Mouse (Mus musculus): ENCODE measurements around the gene Cyfip2. TPM values are rescaled to one million over a fixed set of nuclear protein-coding genes. Genes with fewer than 3 reads are reported as not detected.

Gene Cyfip2
- polyA plus RNA-seq, 1 experiment: 85.4 TPM

- Histone ChIP-seq H3K36me3 (ENCODE audit: control insufficient read depth, insufficient read depth, low read length) (peaks cover 32% of the 10 kb centered on the region), H3K27ac (ENCODE audit: control insufficient read depth, insufficient read depth, low read length) (no peak overlapping the region), H3K4me1 (replicated peaks; ENCODE audit: control insufficient read depth, insufficient read depth, low read length) (peaks cover 2% of the 10 kb centered on the region), H3K27me3 (ENCODE audit: control insufficient read depth, insufficient read depth, low read length) (no peaks in the 10 kb centered on the region), H3K4me3 (ENCODE audit: control insufficient read depth, insufficient read depth, low read length) (no peak overlapping the region)
- 97% methylated on average over 5 of the region's 5 CpGs for WGBS
- DNase-seq: no peak
- no peak for TF ChIP-seq CTCF (IDR thresholded peaks at IDR 0.05; ENCODE audit: borderline replicate concordance, control insufficient read depth, extremely low read depth, insufficient read depth, low read length, poor library complexity)
These were observed 19.2 kb downstream of the Cyfip2 start for GRCm38 (mm10) chr11:46293491-46293890.

- no peak for DNase-seq
- 88% methylated on average over 10 of the region's 10 CpGs for WGBS
- no peaks in the 10 kb centered on the region for H3K27me3 ChIP-seq (ENCODE audit: control insufficient read depth, insufficient read depth, low read length)
- TF ChIP-seq CTCF (IDR thresholded peaks at IDR 0.05; ENCODE audit: borderline replicate concordance, control insufficient read depth, extremely low read depth, insufficient read depth, low read length, poor library complexity): no peak
- no peak for TF ChIP-seq POLR2A (IDR thresholded peaks at IDR 0.05; ENCODE audit: control insufficient read depth, extremely low read depth, insufficient read depth, low read length, poor library complexity)
- no peak overlapping the region for H3K4me3 ChIP-seq (ENCODE audit: control insufficient read depth, insufficient read depth, low read length)
- peaks cover 50% of the 10 kb centered on the region for H3K36me3 ChIP-seq (ENCODE audit: control insufficient read depth, insufficient read depth, low read length)
- H3K4me1 ChIP-seq (replicated peaks; ENCODE audit: control insufficient read depth, insufficient read depth, low read length): peaks cover 2% of the 10 kb centered on the region; the same call in 1 of the 2 replicates
- H3K27ac ChIP-seq (ENCODE audit: control insufficient read depth, insufficient read depth, low read length): no peak overlapping the region
These were observed 21.7 kb downstream of the Cyfip2 start for GRCm38 (mm10) chr11:46290988-46291405.

GRCm38 (mm10) chr11:46289561-46289960 lies 23.1 kb downstream of the Cyfip2 start:
- TF ChIP-seq CTCF (IDR thresholded peaks at IDR 0.05; ENCODE audit: borderline replicate concordance, control insufficient read depth, extremely low read depth, insufficient read depth, low read length, poor library complexity): no peak
- no peak for DNase-seq
- peaks cover 63% of the 10 kb centered on the region for H3K36me3 ChIP-seq (ENCODE audit: control insufficient read depth, insufficient read depth, low read length)
- 98% methylated on average over 9 of the region's 9 CpGs for WGBS
- peaks cover 2% of the 10 kb centered on the region; the same call in 1 of the 2 replicates for H3K4me1 ChIP-seq (replicated peaks; ENCODE audit: control insufficient read depth, insufficient read depth, low read length)
- no peaks in the 10 kb centered on the region for H3K27me3 ChIP-seq (ENCODE audit: control insufficient read depth, insufficient read depth, low read length)
- H3K4me3 ChIP-seq (ENCODE audit: control insufficient read depth, insufficient read depth, low read length): no peak overlapping the region
- H3K27ac ChIP-seq (ENCODE audit: control insufficient read depth, insufficient read depth, low read length): no peak overlapping the region

- no peak for DNase-seq
- Histone ChIP-seq H3K36me3 (ENCODE audit: control insufficient read depth, insufficient read depth, low read length) (peaks cover 68% of the 10 kb centered on the region), H3K27me3 (ENCODE audit: control insufficient read depth, insufficient read depth, low read length) (no peaks in the 10 kb centered on the region), H3K27ac (ENCODE audit: control insufficient read depth, insufficient read depth, low read length) (no peak overlapping the region), H3K4me1 (replicated peaks; ENCODE audit: control insufficient read depth, insufficient read depth, low read length) (peaks cover 2% of the 10 kb centered on the region; the same call in 1 of the 2 replicates), H3K4me3 (ENCODE audit: control insufficient read depth, insufficient read depth, low read length) (no peak overlapping the region)
- WGBS: 98% methylated on average over 4 of the region's 4 CpGs
- TF ChIP-seq CTCF (IDR thresholded peaks at IDR 0.05; ENCODE audit: borderline replicate concordance, control insufficient read depth, extremely low read depth, insufficient read depth, low read length, poor library complexity): no peak
These were observed 23.6 kb downstream of the Cyfip2 start for GRCm38 (mm10) chr11:46289022-46289421.

GRCm38 (mm10) chr11:46288091-46288490 lies 24.6 kb downstream of the Cyfip2 start:
- no peak overlapping the region for H3K27ac ChIP-seq (ENCODE audit: control insufficient read depth, insufficient read depth, low read length)

GRCm38 (mm10) chr11:46286803-46287202 lies 25.9 kb downstream of the Cyfip2 start:
- WGBS: 29% methylated on average over 6 of the region's 6 CpGs
- Histone ChIP-seq H3K36me3 (ENCODE audit: control insufficient read depth, insufficient read depth, low read length) (peaks cover 90% of the 10 kb centered on the region), H3K27ac (ENCODE audit: control insufficient read depth, insufficient read depth, low read length) (no peak overlapping the region), H3K4me3 (ENCODE audit: control insufficient read depth, insufficient read depth, low read length) (no peak overlapping the region), H3K27me3 (ENCODE audit: control insufficient read depth, insufficient read depth, low read length) (no peaks in the 10 kb centered on the region; the same call in 1 of the 2 replicates), H3K4me1 (replicated peaks; ENCODE audit: control insufficient read depth, insufficient read depth, low read length) (no peaks in the 10 kb centered on the region)
- TF ChIP-seq CTCF (IDR thresholded peaks at IDR 0.05; ENCODE audit: borderline replicate concordance, control insufficient read depth, extremely low read depth, insufficient read depth, low read length, poor library complexity): no peak
- TF ChIP-seq POLR2A (IDR thresholded peaks at IDR 0.05; ENCODE audit: control insufficient read depth, extremely low read depth, insufficient read depth, low read length, poor library complexity): no peak
- no peak for DNase-seq

More at GRCm38 (mm10) chr11:46288091-46288490, 24.6 kb downstream of the Cyfip2 start:
- H3K4me3 ChIP-seq (ENCODE audit: control insufficient read depth, insufficient read depth, low read length): no peak overlapping the region
- no peak for DNase-seq
- WGBS: 94% methylated on average over 5 of the region's 5 CpGs
- no peaks in the 10 kb centered on the region; the same call in 1 of the 2 replicates for H3K27me3 ChIP-seq (ENCODE audit: control insufficient read depth, insufficient read depth, low read length)
- no peaks in the 10 kb centered on the region for H3K4me1 ChIP-seq (replicated peaks; ENCODE audit: control insufficient read depth, insufficient read depth, low read length)
- TF ChIP-seq POLR2A (IDR thresholded peaks at IDR 0.05; ENCODE audit: control insufficient read depth, extremely low read depth, insufficient read depth, low read length, poor library complexity) (no peak), CTCF (IDR thresholded peaks at IDR 0.05; ENCODE audit: borderline replicate concordance, control insufficient read depth, extremely low read depth, insufficient read depth, low read length, poor library complexity) (no peak)
- peaks cover 77% of the 10 kb centered on the region for H3K36me3 ChIP-seq (ENCODE audit: control insufficient read depth, insufficient read depth, low read length)

GRCm38 (mm10) chr11:46283800-46284199 lies 28.9 kb downstream of the Cyfip2 start:
- no peak overlapping the region for H3K4me3 ChIP-seq (ENCODE audit: control insufficient read depth, insufficient read depth, low read length)
- H3K36me3 ChIP-seq (ENCODE audit: control insufficient read depth, insufficient read depth, low read length): peaks cover 89% of the 10 kb centered on the region
- no peak for TF ChIP-seq CTCF (IDR thresholded peaks at IDR 0.05; ENCODE audit: borderline replicate concordance, control insufficient read depth, extremely low read depth, insufficient read depth, low read length, poor library complexity)
- TF ChIP-seq POLR2A (IDR thresholded peaks at IDR 0.05; ENCODE audit: control insufficient read depth, extremely low read depth, insufficient read depth, low read length, poor library complexity): no peak
- over 99% methylated on average over 6 of the region's 6 CpGs for WGBS
- no peak overlapping the region for H3K27ac ChIP-seq (ENCODE audit: control insufficient read depth, insufficient read depth, low read length)
- no peak for DNase-seq
- H3K4me1 ChIP-seq (replicated peaks; ENCODE audit: control insufficient read depth, insufficient read depth, low read length): no peaks in the 10 kb centered on the region
- no peaks in the 10 kb centered on the region; the same call in 1 of the 2 replicates for H3K27me3 ChIP-seq (ENCODE audit: control insufficient read depth, insufficient read depth, low read length)
